Mouse (Mus musculus): Measurements from ENCODE around the gene Rhpn2. TPM values are rescaled to one million over a fixed set of nuclear protein-coding genes. Genes with fewer than 3 reads are reported as not detected.

The Rhpn2 gene
- polyA plus RNA-seq, 1 experiment from 2014 or later, result 48.6 TPM

GRCm38 (mm10) chr7:35388694-35389093 lies 54.7 kb downstream of the Rhpn2 start:
- Histone ChIP-seq H3K4me1 (replicated peaks; ENCODE audit: control insufficient read depth, insufficient read depth, low read length) (0 out of 2 replicates have a peak, but pooled peaks cover 3% of the 10 kb centered on the region), H3K27ac (ENCODE audit: low read depth) (no peak overlapping the region)
- 0 out of 2 replicates have a peak, but pooled peaks have one; percentile 18 for ATAC-seq (replicated peaks; ENCODE audit: low FRiP score, low TSS enrichment, low read depth)

DNA sequence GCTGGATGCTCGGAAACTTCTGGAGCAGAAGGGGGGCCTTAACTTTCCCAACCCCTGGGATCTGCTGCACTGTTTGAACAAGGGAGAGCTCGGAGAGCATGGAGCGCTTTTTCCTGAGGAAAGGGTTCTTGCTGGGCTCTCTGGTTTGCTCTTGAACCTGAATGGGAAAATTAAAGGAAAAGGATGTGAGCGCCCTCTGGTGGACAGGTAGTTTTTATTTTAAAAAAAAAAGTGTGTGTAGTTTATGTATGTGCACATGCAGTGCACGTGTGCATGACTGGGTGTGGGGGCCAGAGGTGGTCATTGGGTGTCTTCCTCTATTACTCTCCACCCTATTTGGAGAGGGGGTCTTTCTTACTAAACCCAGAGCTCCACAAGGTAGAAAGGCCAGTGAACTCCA lies 59.0 kb downstream of the Rhpn2 start:
- Histone ChIP-seq H3K27me3 (replicated peaks; ENCODE audit: control insufficient read depth, insufficient read depth, low read length) (no peaks in the 10 kb centered on the region), H3K4me2 (ENCODE audit: low read length) (no peak overlapping the region), H3K27ac (ENCODE audit: low read depth) (no peak overlapping the region), H3K9ac (ENCODE audit: low read length) (no peak overlapping the region), H3K9me3 (ENCODE audit: control insufficient read depth, low read length) (no peaks in the 10 kb centered on the region), H3K36me3 (ENCODE audit: control insufficient read depth, insufficient read depth, low read length) (peaks cover 13% of the 10 kb centered on the region; the same call in 1 of the 2 replicates), H3K4me3 (ENCODE audit: low read depth, low read length) (no peak overlapping the region), H3K4me1 (replicated peaks; ENCODE audit: control insufficient read depth, insufficient read depth, low read length) (peaks cover 15% of the 10 kb centered on the region)
- 58% methylated on average over 5 of the region's 5 CpGs for WGBS
- ATAC-seq (replicated peaks; ENCODE audit: low FRiP score, low TSS enrichment, low read depth) (no peak), DNase-seq (ENCODE audit: low spot score) (peak; percentile 73)

More at GRCm38 (mm10) chr7:35388694-35389093, 54.7 kb downstream of the Rhpn2 start:
- no peaks in the 10 kb centered on the region for H3K27me3 ChIP-seq (replicated peaks; ENCODE audit: control insufficient read depth, insufficient read depth, low read length)
- H3K9ac ChIP-seq (ENCODE audit: low read length), result no peak overlapping the region
- H3K4me3 ChIP-seq (ENCODE audit: low read depth, low read length), result no peak overlapping the region
- H3K4me2 ChIP-seq (ENCODE audit: low read length), result no peak overlapping the region
- DNase-seq (ENCODE audit: low spot score), result no peak
- peaks cover 6% of the 10 kb centered on the region; the same call in 1 of the 2 replicates for H3K36me3 ChIP-seq (ENCODE audit: control insufficient read depth, insufficient read depth, low read length)
- H3K9me3 ChIP-seq (ENCODE audit: control insufficient read depth, low read length), result no peaks in the 10 kb centered on the region
- 46% methylated on average over 6 of the region's 6 CpGs for WGBS

- WGBS, result 11% methylated on average over 17 of the region's 17 CpGs
- Histone ChIP-seq H3K4me1 (replicated peaks; ENCODE audit: control insufficient read depth, insufficient read depth, low read length) (peaks cover 18% of the 10 kb centered on the region), H3K27ac (ENCODE audit: low read depth) (no peak overlapping the region; the same call in 1 of the 2 replicates), H3K4me2 (ENCODE audit: low read length) (peak overlapping the region; percentile 87), H3K9me3 (ENCODE audit: control insufficient read depth, low read length) (no peaks in the 10 kb centered on the region), H3K9ac (ENCODE audit: low read length) (peak overlapping the region; percentile 31), H3K27me3 (replicated peaks; ENCODE audit: control insufficient read depth, insufficient read depth, low read length) (no peaks in the 10 kb centered on the region), H3K36me3 (ENCODE audit: control insufficient read depth, insufficient read depth, low read length) (peaks cover 34% of the 10 kb centered on the region), H3K4me3 (ENCODE audit: low read depth, low read length) (peak overlapping the region; percentile 65)
- ATAC-seq (replicated peaks; ENCODE audit: low FRiP score, low TSS enrichment, low read depth) (0 out of 2 replicates have a peak, but pooled peaks have one; percentile 2), DNase-seq (ENCODE audit: low spot score) (peak; percentile 69)
Observed at GRCm38 (mm10) chr7:35395734-35396456, 61.9 kb downstream of the Rhpn2 start.

GRCm38 (mm10) chr7:35396542-35397168 lies 62.7 kb downstream of the Rhpn2 start, which contains the start of the genes Faap24 and Cep89:
Faap24 (minus strand) TSS chr7:35396836.
Cep89 (plus strand) TSS chr7:35397035.
- Histone ChIP-seq H3K27ac (ENCODE audit: low read depth) (no peak within 1 kb of the TSS; the same call in 1 of the 2 replicates), H3K9me3 (ENCODE audit: control insufficient read depth, low read length) (no peaks in the 10 kb centered on the region), H3K27me3 (replicated peaks; ENCODE audit: control insufficient read depth, insufficient read depth, low read length) (no peaks in the 10 kb centered on the region), H3K36me3 (ENCODE audit: control insufficient read depth, insufficient read depth, low read length) (peaks cover 38% of the 10 kb centered on the region), H3K4me1 (replicated peaks; ENCODE audit: control insufficient read depth, insufficient read depth, low read length) (peaks cover 18% of the 10 kb centered on the region), H3K9ac (ENCODE audit: low read length) (peak within 1 kb of the TSS; percentile 66), H3K4me3 (ENCODE audit: low read depth, low read length) (peak within 1 kb of the TSS; percentile 65), H3K4me2 (ENCODE audit: low read length) (peak within 1 kb of the TSS; percentile 91)
- DNase-seq (ENCODE audit: low spot score) (peak; percentile 100), ATAC-seq (replicated peaks; ENCODE audit: low FRiP score, low TSS enrichment, low read depth) (peak; percentile 96)
- under 1% methylated on average over 28 of the region's 28 CpGs for WGBS

DNA sequence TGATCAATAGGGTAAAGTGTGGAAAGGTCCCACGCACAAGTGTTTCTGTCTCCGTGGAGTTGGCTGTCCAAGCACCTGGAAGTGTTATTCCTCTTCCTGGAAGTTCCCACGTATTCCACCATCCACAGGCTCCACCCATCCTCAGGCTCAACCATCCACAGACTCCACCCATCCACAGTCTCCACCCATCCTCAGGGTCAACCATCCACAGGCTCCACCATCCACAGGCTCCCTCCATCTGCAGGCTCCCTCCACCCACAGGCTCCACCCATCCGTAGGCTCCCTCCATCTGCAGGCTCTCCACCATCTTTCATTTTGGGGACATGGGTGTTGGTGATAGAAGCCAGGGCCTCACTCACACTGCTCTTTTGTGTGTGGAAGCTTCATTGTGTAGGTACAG lies 67.2 kb downstream of the Rhpn2 start:
- H3K27me3 ChIP-seq (replicated peaks; ENCODE audit: control insufficient read depth, insufficient read depth, low read length), result no peaks in the 10 kb centered on the region
- ATAC-seq (replicated peaks; ENCODE audit: low FRiP score, low TSS enrichment, low read depth) (no peak), DNase-seq (ENCODE audit: low spot score) (no peak)
- H3K9ac ChIP-seq (ENCODE audit: low read length), result no peak overlapping the region
- H3K9me3 ChIP-seq (ENCODE audit: control insufficient read depth, low read length), result no peaks in the 10 kb centered on the region
- H3K4me3 ChIP-seq (ENCODE audit: low read depth, low read length), result no peak overlapping the region
- H3K27ac ChIP-seq (ENCODE audit: low read depth), result no peak overlapping the region
- no peak overlapping the region for H3K4me2 ChIP-seq (ENCODE audit: low read length)
- 84% methylated on average over 4 of the region's 4 CpGs for WGBS
- peaks cover 10% of the 10 kb centered on the region for H3K4me1 ChIP-seq (replicated peaks; ENCODE audit: control insufficient read depth, insufficient read depth, low read length)
- H3K36me3 ChIP-seq (ENCODE audit: control insufficient read depth, insufficient read depth, low read length), result peaks cover 69% of the 10 kb centered on the region

GRCm38 (mm10) chr7:35415226-35415625 lies 81.3 kb downstream of the Rhpn2 start:
- no peaks in the 10 kb centered on the region for H3K27me3 ChIP-seq (replicated peaks; ENCODE audit: control insufficient read depth, insufficient read depth, low read length)
- H3K36me3 ChIP-seq (ENCODE audit: control insufficient read depth, insufficient read depth, low read length), result peaks cover 47% of the 10 kb centered on the region
- no peak overlapping the region for H3K4me2 ChIP-seq (ENCODE audit: low read length)
- H3K9ac ChIP-seq (ENCODE audit: low read length), result no peak overlapping the region
- no peak for ATAC-seq (replicated peaks; ENCODE audit: low FRiP score, low TSS enrichment, low read depth)
- peaks cover 2% of the 10 kb centered on the region; the same call in 1 of the 2 replicates for H3K4me1 ChIP-seq (replicated peaks; ENCODE audit: control insufficient read depth, insufficient read depth, low read length)
- no peak overlapping the region for H3K4me3 ChIP-seq (ENCODE audit: low read depth, low read length)
- 57% methylated on average over 5 of the region's 5 CpGs for WGBS
- no peak for DNase-seq (ENCODE audit: low spot score)
- H3K9me3 ChIP-seq (ENCODE audit: control insufficient read depth, low read length), result no peaks in the 10 kb centered on the region
- H3K27ac ChIP-seq (ENCODE audit: low read depth), result no peak overlapping the region

DNA sequence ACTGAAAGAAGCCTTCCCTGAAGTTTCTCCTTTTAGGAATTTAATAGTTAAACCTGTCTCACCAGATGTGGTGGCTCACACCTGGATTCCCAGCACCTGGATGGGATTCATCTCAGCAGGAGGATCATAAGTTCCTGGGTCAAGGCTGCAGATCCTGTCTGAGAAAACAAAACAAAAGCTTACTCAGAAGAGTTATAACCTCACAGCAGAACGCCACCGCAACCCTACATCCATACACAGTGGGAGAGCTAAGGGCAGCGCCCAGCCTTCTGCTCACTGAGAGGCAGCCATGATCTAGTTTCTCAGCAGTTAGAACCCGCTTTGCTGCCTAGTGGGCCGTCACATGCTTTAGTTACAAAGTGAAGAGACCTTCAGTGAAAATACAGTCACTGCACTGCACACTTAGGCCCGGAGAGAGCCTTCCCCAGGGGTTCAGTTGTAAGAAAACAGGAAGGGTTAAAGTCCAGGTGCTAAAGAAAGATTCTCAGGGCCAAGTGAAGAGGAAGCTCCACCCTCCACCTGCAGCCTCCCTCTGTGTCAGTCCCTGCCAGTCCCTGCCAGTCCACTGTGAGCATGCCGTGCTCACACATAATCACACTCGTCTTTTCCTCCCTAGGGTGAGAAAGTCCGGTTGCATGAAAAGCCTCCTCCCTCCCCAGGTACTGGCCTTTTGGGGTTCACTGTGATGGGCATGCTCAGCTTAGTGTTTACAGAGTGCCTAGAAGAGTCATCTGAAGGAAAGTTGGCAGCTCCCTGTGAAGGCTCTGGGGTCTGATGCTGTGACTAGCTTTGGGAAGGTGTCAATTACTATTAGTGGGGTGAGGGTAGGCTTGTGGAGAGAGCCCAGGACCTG lies 82.1 kb downstream of the Rhpn2 start:
- WGBS, result 66% methylated on average over 9 of the region's 9 CpGs
- no peaks in the 10 kb centered on the region for H3K27me3 ChIP-seq (replicated peaks; ENCODE audit: control insufficient read depth, insufficient read depth, low read length)
- H3K4me2 ChIP-seq (ENCODE audit: low read length), result peak overlapping the region; percentile 0; the same call in 1 of the 2 replicates
- H3K9me3 ChIP-seq (ENCODE audit: control insufficient read depth, low read length), result no peaks in the 10 kb centered on the region
- peaks cover 2% of the 10 kb centered on the region; the same call in 1 of the 2 replicates for H3K4me1 ChIP-seq (replicated peaks; ENCODE audit: control insufficient read depth, insufficient read depth, low read length)
- no peak overlapping the region for H3K9ac ChIP-seq (ENCODE audit: low read length)
- no peak overlapping the region for H3K4me3 ChIP-seq (ENCODE audit: low read depth, low read length)
- peaks cover 47% of the 10 kb centered on the region for H3K36me3 ChIP-seq (ENCODE audit: control insufficient read depth, insufficient read depth, low read length)
- peak; percentile 88 for ATAC-seq (replicated peaks; ENCODE audit: low FRiP score, low TSS enrichment, low read depth)
- peak overlapping the region; percentile 24 for H3K27ac ChIP-seq (ENCODE audit: low read depth)
- peak; percentile 63 for DNase-seq (ENCODE audit: low spot score)

GRCm38 (mm10) chr7:35416654-35416948 lies 82.6 kb downstream of the Rhpn2 start:
- H3K4me1 ChIP-seq (replicated peaks; ENCODE audit: control insufficient read depth, insufficient read depth, low read length), result peaks cover 2% of the 10 kb centered on the region; the same call in 1 of the 2 replicates
- peaks cover 47% of the 10 kb centered on the region for H3K36me3 ChIP-seq (ENCODE audit: control insufficient read depth, insufficient read depth, low read length)
- H3K9ac ChIP-seq (ENCODE audit: low read length), result no peak overlapping the region
- ATAC-seq (replicated peaks; ENCODE audit: low FRiP score, low TSS enrichment, low read depth) (no peak), DNase-seq (ENCODE audit: low spot score) (no peak)
- H3K9me3 ChIP-seq (ENCODE audit: control insufficient read depth, low read length), result no peaks in the 10 kb centered on the region
- 0 out of 2 replicates have a peak overlapping the region, but pooled peaks have one; percentile 0 for H3K4me2 ChIP-seq (ENCODE audit: low read length)
- H3K27me3 ChIP-seq (replicated peaks; ENCODE audit: control insufficient read depth, insufficient read depth, low read length), result no peaks in the 10 kb centered on the region
- WGBS, result 75% methylated on average over 5 of the region's 5 CpGs
- no peak overlapping the region for H3K4me3 ChIP-seq (ENCODE audit: low read depth, low read length)
- H3K27ac ChIP-seq (ENCODE audit: low read depth), result peak overlapping the region; percentile 24; the same call in 1 of the 2 replicates

Measured in intestine, embryonic 14.5 days (tissue).